Mouse (Mus musculus): ENCODE measurements at regions not wholly inside any gene's neighbourhood (a gene's known extent, or its start where the extent isn't known, plus 50 kb on each side); places are given as distances from the start of the nearest gene placed in this dataset.

DNA sequence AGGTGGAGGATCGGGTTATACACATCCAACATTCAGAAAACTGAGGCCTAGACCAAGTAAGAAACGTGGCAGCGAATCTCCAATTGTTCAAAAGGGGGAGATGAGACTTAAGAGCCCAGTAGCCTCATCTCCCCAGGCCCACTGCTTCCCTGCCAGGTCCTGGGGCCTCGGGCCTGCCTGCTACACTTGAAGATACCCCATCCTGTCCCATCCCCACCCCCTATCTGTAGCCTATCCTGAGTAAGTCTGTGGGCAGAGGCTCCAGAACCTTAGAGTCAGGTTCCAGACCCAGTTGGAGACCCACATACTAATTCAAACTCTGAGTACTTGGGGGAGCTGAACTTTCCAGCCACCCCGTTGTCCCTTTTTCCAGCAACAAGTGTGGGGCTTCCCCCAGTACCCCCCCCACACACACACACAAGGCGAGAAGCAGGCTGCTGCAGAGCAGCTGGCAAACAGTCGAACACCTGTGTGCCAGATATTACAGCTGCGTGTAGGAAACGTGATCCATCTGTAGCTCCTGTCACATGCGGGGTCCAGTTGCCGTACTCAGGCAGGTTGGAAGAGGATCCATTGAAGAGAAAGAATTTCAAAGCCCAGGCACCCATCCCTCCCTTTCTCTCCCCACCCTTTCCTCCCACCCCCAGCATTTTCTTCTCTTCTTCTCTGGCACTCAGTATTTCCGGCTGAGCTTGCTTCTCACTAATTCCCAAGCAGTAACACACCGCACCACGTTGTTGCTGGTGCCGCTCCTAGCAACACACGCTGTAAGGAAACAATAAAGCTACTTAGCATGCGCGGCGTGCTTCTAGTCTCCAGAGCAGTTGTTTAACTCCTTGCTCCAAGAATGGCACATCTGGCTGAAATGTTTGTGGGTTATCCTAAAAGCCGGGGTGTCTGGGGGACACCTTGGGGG lies 89.4 kb upstream of the 1700016C15Rik start:
- TF ChIP-seq CTCF (IDR thresholded peaks at IDR 0.05; ENCODE audit: insufficient read depth, low read length) = no peak
- TF ChIP-seq POLR2A (IDR thresholded peaks at IDR 0.05; ENCODE audit: borderline replicate concordance, extremely low read depth, low read depth, low read length) = no peak

Data from lung, adult 2 months (tissue).